Mouse (Mus musculus): ENCODE results near the gene Slc16a13. TPM values are rescaled to one million over a fixed set of nuclear protein-coding genes. Genes with fewer than 3 reads are reported as not detected.

Gene Slc16a13
- total RNA-seq (2021), result 10 to 100 TPM in 1 of 2 experiments, 1 to 10 TPM in 1; 7.5 to 10.5 TPM
- long read RNA-seq, experiment 1, transcript Slc16a13-201 (4 exons, 2,531 nt), result major isoform, 6 of 9 reads
- long read RNA-seq, experiment 1, partial matches to known transcripts, result 0 of 9 reads
- long read RNA-seq, experiment 1, other reads (novel, unspliced or antisense), result 3 of 9 reads
- long read RNA-seq, experiment 2, partial matches to known transcripts, result 0 of 4 reads
- long read RNA-seq, experiment 2, other reads (novel, unspliced or antisense), result 1 of 4 reads

GRCm38 (mm10) chr11:70220731-70221602, at the start of gene Slc16a13:
Slc16a13 (minus strand) TSS chr11:70221064.
- intact Hi-C loops (cut with DNase I), result no loop called here

GRCm38 (mm10) chr11:70266405-70266804, 45.5 kb upstream of the Slc16a13 start:
- Histone ChIP-seq H3K4me3 (no peak overlapping the region), H3K27ac (no peak overlapping the region)
- intact Hi-C loops (cut with DNase I), result no loop called here
- TF ChIP-seq CTCF (IDR thresholded peaks at IDR 0.05), result no peak
- DNase-seq (ENCODE audit: extremely low spot score in 1 of 2, low spot score in 2 of 2), result no peak

More at GRCm38 (mm10) chr11:70220731-70221602, at the start of gene Slc16a13:
- Histone ChIP-seq H3K27ac (peak within 1 kb of the TSS; percentile 93), H3K4me3 (peak within 1 kb of the TSS; percentile 76)
- TF ChIP-seq CTCF (IDR thresholded peaks at IDR 0.05), result no peak
- DNase-seq (ENCODE audit: extremely low spot score in 1 of 2, low spot score in 2 of 2), result peak; percentile 90 to 92

GRCm38 (mm10) chr11:70265819-70266218, 45.0 kb upstream of the Slc16a13 start:
- H3K27ac ChIP-seq, result no peak overlapping the region
- no peak for DNase-seq (ENCODE audit: extremely low spot score in 1 of 2, low spot score in 2 of 2)
- H3K4me3 ChIP-seq, result no peak overlapping the region
- no peak for TF ChIP-seq CTCF (IDR thresholded peaks at IDR 0.05)
- intact Hi-C loops (cut with DNase I), result no loop called here

- intact Hi-C loops (cut with DNase I), result no loop called here
- no peak for DNase-seq (ENCODE audit: extremely low spot score in 1 of 2, low spot score in 2 of 2)
- no peak overlapping the region for H3K27ac ChIP-seq
- no peak for TF ChIP-seq CTCF (IDR thresholded peaks at IDR 0.05)
- no peak overlapping the region for H3K4me3 ChIP-seq
These were observed 44.4 kb upstream of the Slc16a13 start for GRCm38 (mm10) chr11:70265252-70265651.

GRCm38 (mm10) chr11:70259035-70259434, 38.2 kb upstream of the Slc16a13 start:
- no peak overlapping the region for H3K4me3 ChIP-seq
- H3K27ac ChIP-seq, result no peak overlapping the region
- TF ChIP-seq CTCF (IDR thresholded peaks at IDR 0.05), result no peak
- DNase-seq (ENCODE audit: extremely low spot score in 1 of 2, low spot score in 2 of 2), result no peak
- intact Hi-C loops (cut with DNase I), result no loop called here

GRCm38 (mm10) chr11:70254931-70255531, 34.2 kb upstream of the Slc16a13 start, which contains the start of gene Alox12:
Alox12 (minus strand) TSS chr11:70255353.
- H3K27ac ChIP-seq, result no peak within 1 kb of the TSS
- H3K4me3 ChIP-seq, result peak within 1 kb of the TSS; percentile 17; the same call in 1 of the 2 replicates
- intact Hi-C loops (cut with DNase I), result no loop called here
- TF ChIP-seq CTCF (IDR thresholded peaks at IDR 0.05), result peak; percentile 42
- DNase-seq (ENCODE audit: extremely low spot score in 1 of 2, low spot score in 2 of 2), result no peak

GRCm38 (mm10) chr11:70254337-70254736, 33.5 kb upstream of the Slc16a13 start:
- peak overlapping the region; percentile 17; the same call in 1 of the 2 replicates for H3K4me3 ChIP-seq
- H3K27ac ChIP-seq, result no peak overlapping the region
- TF ChIP-seq CTCF (IDR thresholded peaks at IDR 0.05), result no peak
- no peak for DNase-seq (ENCODE audit: extremely low spot score in 1 of 2, low spot score in 2 of 2)
- intact Hi-C loops (cut with DNase I), result no loop called here

- TF ChIP-seq CTCF (IDR thresholded peaks at IDR 0.05), result no peak
- Histone ChIP-seq H3K27ac (no peak overlapping the region), H3K4me3 (no peak overlapping the region)
- no peak for DNase-seq (ENCODE audit: extremely low spot score in 1 of 2, low spot score in 2 of 2)
- intact Hi-C loops (cut with DNase I), result no loop called here
These were observed 31.0 kb upstream of the Slc16a13 start for GRCm38 (mm10) chr11:70251853-70252252.

GRCm38 (mm10) chr11:70250150-70250549, 29.3 kb upstream of the Slc16a13 start:
- no peak for TF ChIP-seq CTCF (IDR thresholded peaks at IDR 0.05)
- intact Hi-C loops (cut with DNase I), result no loop called here
- no peak overlapping the region for H3K27ac ChIP-seq
- no peak overlapping the region for H3K4me3 ChIP-seq
- DNase-seq (ENCODE audit: extremely low spot score in 1 of 2, low spot score in 2 of 2), result no peak

GRCm38 (mm10) chr11:70247136-70247845, 26.4 kb upstream of the Slc16a13 start:
- intact Hi-C loops (cut with DNase I), result loop anchor here (2.0 kb wide), 1 partner anchor 62 kb away; no protein-coding TSS in a partner anchor
- no peak overlapping the region for H3K27ac ChIP-seq
- H3K4me3 ChIP-seq, result no peak overlapping the region
- TF ChIP-seq CTCF (IDR thresholded peaks at IDR 0.05), result peak; percentile 88
- peak in 1 of 2 experiments; percentile 74 for DNase-seq (ENCODE audit: extremely low spot score in 1 of 2, low spot score in 2 of 2)

GRCm38 (mm10) chr11:70242591-70242990, 21.7 kb upstream of the Slc16a13 start:
- intact Hi-C loops (cut with DNase I), result no loop called here
- DNase-seq (ENCODE audit: extremely low spot score in 1 of 2, low spot score in 2 of 2), result no peak
- TF ChIP-seq CTCF (IDR thresholded peaks at IDR 0.05), result no peak
- Histone ChIP-seq H3K27ac (no peak overlapping the region), H3K4me3 (no peak overlapping the region)

All from left cerebral cortex, adult 2 months (tissue).